Mouse (Mus musculus) embryonic fibroblast, embryonic 13.5 days (primary cell): ENCODE data around the gene Nr4a1.

Experiments used
- CTCF ChIP-seq: IDR thresholded peaks from 2 replicates; pipeline ENCODE4 v1.5.1; 2011; ENCODE audit warnings: mild to moderate bottlenecking, control low read depth, low read length, moderate library complexity, borderline replicate concordance; ENCODE audit not compliant: insufficient read depth
- POLR2A ChIP-seq: IDR thresholded peaks from 2 replicates; pipeline ENCODE4 v1.6.1; 2011; ENCODE audit warnings: low read depth, mild to moderate bottlenecking, control low read depth, low read length, moderate library complexity

DNA sequence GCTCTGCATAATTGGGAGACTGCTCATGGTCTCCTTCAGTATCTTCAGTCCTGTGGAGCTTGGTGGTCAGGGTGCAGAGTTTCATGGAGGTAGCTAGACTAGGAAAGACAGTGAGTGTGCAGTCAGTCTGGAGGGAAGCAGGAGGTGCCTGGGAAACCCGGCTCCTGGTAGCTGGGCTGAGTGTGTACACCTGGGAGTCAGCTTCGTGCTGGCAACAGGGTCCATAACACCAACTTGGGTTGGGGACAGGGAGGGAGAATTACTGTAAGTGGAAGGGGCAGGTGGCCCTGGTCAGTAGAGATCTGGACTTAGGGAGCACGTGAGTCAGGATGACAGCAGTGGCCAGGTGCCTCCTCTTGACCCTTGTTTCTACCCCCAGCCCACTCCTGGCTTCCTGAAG lies 5.9 kb downstream of the Nr4a1 start:
- TF ChIP-seq CTCF: no peak
- TF ChIP-seq POLR2A: no peak
